Mouse (Mus musculus) cerebellum, postnatal 25 days (tissue): Measurements from ENCODE around the gene Tmem178.

ENCODE experiments used
- DNase-seq, 2 experiments: peaks; one replicate each; pipeline ENCODE4 v3.0.0; 2021; ENCODE audit warnings: mixed read lengths in 2 of 2

Gene Tmem178

DNA sequence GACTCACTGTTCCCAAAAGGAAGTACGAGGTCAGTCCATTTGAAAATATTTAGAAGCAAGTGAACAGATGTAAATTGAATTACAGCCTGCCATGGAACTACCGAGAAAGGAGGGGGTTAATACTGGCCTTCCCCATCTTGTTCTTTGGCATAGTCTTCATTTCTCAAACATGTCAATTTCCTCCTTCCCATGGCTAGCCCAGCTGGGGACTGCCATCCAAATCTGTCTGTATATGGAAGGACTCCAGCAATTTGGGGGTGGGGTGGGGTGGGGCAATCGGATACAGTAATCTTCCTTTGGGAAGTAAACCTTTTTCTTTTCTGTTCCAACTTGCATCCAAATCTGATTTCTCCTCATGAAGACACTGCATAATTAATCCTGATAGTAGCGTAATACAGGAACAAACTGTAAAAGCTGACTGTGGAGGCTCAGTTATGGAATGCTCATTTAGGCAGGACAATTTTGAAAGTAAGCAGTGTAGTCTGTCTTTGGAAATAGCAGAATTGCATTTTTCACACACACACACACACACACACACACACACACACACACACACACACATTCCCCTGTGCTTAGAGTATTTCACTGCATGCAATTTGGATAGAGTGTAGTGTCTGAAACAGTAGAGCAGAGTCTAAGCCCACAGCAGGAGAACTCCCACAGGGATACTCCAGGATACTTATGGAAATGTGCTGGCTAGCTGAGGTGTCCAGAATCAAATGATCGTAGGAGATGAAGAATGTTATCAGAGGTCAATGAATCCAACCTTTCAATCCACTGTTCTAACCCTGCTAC lies 1.9 kb downstream of the Tmem178 start:
- DNase-seq, result peak; percentile 69 to 79

DNA sequence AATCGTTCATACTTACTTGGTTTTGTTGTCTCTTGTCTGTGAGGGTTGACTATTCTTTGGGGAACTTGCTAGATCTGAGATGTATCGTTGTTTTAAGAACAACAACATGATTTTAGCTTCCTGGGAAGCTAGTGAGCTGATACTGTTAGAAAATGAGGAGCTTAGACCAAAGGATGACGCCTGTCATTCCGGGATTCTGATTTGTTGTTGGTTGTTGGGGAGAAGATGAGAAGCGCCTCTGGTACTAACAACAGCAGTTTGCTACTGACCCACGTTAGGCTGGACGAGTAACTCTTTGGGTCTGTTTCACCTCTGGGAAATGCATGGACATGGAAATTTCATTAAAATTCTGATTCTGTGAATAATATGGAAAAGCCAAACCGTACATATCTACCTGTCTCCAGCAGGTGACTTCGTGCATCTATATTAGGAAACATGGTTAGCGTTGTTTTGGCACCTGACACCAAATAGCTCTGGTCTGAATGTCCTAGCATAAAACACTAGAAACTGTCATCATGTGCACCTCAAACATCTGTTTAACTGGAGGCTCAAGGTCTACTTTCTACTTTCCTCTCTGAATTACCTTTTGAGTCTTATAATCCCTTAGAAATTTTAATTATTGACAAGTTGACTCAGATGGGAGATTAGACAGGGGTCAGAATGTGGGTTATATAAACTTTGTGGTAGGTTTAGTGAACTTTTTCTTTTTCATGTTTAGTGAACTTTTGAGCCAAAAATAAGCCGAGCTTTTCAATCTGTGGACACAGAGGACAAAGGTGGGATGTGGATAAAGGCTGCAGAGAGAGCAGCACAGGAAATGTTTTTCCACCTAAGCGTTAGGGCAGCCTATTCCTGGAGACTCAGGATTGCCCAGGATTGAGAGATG lies 2.9 kb downstream of the Tmem178 start:
- no peak for DNase-seq

DNA sequence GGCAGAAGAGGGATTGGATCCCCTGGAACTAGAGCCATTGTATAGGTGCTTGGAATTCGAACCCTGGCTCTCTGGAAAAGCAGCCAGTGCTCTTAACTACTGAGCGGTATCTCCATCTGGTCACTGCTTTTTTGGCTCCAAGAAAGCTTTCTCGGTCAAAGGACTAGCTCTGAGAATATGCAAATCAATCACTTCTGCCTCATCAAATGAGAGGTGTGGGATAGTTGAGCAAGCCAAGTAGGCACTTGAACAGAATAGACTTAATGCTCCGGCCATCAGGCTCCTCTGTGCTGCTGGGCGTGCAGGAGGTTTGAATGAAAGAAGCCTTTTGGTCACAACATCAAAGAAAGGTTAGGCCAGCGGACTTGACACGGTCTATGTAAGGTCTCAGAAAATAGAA lies 5.0 kb downstream of the Tmem178 start:
- peak in 1 of 2 experiments; percentile 29 for DNase-seq

DNA sequence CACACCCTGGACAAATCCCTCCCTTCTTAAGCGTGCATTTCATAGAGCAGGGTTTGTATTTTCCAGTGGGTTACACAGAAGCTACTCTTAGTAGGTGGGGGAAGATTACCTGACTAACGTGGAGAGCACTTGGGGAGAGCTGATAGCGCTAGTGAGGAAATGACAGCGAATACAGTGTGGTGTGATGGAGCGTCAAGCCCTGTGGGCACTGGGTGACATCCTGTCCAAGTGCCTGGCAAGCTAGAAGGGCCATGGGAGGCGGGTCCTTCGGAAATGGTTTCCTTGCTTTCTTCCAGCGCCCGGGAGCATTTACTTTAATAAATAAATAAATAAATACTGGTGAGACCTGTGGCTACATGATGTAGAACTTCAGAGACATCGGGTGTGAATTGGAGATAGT lies 5.5 kb downstream of the Tmem178 start:
- DNase-seq, result peak in 1 of 2 experiments; percentile 54

DNA sequence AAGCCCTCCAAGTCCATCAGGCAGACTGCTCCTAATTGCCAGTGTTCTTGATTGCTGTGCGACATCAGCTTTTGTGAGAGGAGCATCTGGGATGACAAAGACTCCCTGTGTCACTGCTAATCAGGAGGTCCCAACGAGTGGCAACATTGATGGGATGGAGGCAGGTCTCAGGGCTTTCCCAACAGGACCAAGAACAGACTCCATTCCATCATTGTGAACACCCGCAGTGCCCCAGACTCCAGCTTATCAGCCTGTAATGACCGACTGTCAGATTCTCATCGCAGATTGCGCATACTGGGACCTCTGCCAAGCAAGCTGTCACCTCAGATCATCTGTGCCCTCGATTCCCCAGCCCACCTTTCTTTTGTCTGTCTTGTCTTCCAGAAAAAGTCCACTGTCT lies 7.9 kb downstream of the Tmem178 start:
- peak; percentile 77 to 84 for DNase-seq

DNA sequence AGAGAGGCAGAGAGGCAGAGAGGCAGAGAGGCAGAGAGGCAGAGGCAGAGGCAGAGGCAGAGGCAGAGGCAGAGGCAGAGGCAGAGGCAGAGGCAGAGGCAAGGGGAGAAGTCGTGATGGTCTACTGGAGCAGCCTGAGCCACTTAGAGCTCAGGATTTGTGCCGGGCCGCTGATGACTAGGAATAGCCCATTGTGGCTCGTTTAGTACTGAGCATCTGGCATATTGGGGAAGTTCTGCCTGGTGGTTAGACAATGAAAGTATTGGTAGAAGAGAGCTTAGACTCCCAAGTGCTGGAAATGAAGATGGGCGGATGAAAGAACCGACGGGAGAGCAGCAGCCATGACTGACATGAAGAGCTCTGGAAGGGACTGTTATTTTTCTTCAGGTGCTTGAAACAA lies 11.0 kb downstream of the Tmem178 start:
- DNase-seq, result peak in 1 of 2 experiments; percentile 18

DNA sequence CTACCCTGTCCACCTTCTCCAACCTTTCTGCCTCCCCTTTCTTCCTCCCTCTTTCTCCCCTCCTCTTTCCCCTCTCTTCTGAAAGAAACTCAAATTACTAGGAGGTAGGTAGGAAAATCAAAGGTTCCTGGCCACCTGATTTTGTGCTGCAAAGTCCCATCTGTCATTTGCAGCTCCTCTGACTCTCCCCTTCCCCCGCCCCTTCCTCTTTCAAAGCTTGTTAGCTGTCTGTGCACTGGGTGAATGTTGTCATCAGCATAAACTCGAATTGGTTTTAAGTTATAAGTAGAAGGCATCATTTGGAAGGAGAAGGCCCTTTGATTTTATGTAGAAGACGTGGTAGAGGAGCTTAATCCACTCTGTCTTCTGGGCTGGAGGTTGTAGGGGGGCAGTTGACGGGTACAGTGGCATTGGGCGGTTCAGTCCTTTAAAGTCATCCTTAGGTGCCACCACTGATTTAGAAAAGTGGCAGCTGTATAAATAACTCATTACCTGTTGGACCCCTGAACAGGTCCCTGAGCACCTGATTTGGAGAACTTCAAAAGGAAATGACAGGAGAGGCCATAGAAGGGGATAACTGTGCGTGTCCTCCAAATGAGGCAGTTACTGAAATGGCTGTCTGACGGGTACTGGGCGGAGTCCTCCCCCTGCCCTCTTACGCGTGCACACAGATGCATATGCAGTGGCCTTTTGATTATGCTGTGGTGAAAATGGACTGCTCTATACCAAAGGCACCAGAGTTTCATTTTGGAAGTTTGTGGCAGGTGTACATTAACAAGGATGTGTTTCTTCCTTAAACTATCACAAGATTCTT lies 11.8 kb downstream of the Tmem178 start:
- DNase-seq, result no peak

DNA sequence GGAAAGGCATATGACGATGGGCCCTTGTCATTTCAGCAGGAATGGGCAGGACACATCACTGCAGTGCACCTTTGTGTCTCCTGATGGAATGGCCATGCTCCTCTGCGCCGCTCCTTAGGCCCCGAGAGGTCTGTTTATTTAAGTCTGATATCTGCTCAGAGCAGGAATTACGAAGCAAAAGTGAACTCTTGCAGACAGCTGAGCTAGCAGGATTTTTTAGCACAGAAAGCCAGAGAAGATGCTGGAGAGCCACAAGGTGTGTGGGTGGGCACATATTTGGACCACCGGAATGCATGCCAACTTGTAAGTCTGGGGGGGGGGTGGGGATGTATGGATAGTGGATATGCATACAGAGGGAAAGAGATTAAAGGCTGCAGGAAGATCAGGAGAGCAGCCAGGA lies 13.9 kb downstream of the Tmem178 start:
- peak in 1 of 2 experiments; percentile 24 for DNase-seq

DNA sequence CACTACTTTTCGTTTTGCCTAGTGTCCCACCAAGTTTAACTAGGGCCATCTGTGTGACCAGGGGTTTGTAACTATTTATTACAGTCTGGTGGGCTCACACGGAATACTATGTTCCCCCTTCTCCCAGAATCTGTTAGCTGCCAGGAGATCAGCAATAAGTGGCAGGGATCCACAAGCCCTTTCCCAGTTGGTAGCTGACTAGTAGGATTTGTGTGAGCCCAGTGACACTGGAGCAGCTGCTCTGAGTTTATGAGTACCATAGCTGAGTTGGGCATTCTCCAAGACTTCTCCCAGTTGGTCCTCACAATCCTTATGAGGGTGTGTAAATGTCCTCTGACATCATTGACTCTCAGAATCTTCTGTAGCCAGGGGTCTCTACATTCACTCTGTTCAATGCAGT lies 15.4 kb downstream of the Tmem178 start:
- DNase-seq, result no peak

DNA sequence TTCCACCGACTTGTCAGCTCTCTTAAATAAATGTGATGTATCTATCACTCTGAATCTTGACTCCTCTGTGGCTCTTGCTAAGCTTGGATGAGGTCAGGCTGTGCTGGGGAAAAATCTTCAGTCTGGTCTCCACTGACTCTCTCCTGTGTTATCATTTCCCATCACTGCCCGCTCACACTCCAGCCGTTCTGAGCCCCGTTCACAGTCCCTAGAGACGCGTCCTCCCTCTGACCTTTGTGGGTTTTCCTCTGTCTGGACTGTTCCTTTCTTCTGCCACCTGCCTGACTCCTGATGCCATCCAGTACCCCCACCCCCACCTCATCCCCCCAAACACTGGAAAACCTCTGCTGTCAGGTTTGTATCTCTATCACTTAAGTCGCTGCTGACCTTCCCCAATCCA lies 23.0 kb downstream of the Tmem178 start:
- DNase-seq, result no peak

DNA sequence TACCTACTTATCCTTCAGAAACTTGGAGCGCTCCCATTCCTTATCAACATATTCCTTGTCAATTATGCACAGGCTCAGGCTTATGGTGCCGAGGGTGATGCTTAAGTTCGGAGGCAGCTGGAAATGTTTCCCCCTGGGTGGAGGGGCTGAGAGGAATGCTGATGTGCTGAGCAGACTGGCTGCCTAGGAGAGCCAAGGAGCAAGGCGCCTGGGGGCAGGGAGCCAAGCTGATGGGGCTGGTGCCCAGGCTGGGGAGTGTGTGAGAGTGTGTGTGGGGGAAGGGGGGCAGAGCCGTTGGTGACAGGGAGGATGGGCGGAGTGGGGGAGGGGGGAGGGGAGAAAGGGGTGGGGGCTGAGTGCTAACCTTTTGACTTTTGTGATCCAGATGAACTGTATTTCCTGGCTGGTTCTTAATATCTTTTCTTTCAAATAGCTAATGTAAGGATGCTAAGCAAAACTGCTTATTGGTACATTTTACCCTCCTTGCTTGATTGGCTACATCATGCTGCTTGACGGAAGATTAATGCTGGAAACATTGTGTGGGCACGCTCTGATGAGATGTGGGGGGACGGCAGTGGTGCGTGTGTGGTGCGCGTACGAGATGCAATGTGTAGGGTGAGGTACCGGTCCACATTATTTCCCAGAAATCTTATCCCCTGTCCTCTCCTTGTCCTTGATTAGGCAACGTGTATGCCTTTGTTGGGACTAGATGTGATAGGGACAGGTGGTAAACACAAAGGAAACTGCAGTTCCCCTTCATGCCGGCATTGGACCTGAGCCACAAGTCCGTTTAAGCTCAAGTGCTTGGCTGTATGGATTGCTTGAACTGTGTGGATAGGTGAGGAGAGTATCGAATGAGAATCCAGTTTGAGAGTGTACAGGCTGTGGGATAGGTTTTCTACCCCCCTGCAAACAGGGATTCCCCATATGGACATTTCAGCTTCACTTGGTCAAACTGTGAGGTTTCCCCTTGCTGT lies 25.5 kb downstream of the Tmem178 start:
- peak; percentile 73 to 85 for DNase-seq

DNA sequence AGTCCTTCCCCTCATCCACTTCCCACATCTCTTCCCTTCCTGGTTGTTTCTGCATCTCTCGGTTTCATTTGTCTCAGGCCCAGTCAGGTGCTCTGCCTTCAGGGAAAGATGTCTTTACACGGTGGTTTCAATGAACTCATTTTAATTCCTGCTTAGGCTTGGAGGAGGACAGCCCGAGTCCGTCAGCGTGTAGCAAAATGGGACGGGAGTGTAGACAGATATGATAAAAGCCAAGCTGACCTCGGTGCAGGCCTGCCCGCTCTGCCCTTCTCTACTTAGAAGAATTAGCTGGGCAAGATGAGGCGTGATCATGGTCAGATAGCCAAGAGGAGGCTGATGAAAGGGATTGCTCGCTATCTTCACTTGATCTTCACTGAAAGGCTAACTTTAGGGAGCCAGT lies 26.3 kb downstream of the Tmem178 start:
- no peak for DNase-seq

DNA sequence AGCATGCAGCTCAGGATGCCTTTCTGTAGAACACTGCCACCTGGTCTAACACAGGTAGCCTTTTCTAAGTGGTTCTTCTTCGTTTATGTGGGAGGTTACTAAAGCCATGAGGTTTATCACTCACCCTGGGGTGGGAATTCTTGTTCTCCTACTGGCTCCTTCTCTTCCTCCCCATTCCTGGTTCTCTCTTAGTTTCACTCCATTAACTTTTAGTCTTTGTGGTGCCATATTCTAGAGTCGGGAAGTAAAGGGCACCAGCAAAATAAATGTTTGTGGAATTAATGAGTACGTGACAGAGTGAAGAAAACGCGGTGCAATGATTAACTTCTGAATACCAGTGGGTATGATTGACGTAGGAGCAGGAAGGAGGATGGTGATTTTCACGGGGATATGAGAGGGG lies 28.5 kb downstream of the Tmem178 start:
- no peak for DNase-seq

DNA sequence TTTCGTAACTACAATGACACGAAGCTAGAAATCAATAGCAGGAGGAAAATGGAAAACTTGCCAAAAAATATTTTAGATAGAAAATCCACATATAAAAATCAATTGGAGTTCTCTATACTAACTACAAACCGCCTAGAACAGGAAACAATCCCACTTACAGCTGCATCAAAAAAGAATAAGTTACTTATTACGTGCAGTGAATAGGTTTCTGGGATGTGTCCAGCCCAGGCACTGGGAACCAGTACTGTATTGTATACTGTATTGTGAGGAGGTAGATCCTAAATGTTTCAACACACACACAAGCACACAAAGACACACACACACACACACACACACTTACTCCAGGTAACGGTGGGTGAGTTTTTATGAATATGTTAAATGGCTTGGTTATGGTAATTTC lies 32.8 kb downstream of the Tmem178 start:
- DNase-seq, result no peak

DNA sequence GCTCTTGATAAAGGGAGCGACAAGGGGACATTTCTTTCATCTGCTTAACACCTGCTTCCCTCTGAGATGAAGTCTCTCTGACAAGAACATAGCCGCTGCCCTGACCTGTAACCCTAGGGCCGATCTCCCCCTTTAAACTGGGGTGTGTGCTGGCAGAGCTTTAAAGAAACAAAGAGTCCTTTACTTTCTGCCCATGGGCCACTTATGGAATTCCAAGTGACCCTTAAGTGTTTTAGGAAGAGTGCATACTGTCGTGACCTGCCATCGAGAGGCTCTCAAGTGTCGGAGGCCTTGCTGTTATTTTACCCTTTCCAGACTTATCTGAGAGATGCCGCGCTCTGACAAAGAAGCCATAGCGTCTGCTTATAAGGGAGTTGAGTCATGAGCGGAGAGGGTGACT lies 35.7 kb downstream of the Tmem178 start:
- no peak for DNase-seq

DNA sequence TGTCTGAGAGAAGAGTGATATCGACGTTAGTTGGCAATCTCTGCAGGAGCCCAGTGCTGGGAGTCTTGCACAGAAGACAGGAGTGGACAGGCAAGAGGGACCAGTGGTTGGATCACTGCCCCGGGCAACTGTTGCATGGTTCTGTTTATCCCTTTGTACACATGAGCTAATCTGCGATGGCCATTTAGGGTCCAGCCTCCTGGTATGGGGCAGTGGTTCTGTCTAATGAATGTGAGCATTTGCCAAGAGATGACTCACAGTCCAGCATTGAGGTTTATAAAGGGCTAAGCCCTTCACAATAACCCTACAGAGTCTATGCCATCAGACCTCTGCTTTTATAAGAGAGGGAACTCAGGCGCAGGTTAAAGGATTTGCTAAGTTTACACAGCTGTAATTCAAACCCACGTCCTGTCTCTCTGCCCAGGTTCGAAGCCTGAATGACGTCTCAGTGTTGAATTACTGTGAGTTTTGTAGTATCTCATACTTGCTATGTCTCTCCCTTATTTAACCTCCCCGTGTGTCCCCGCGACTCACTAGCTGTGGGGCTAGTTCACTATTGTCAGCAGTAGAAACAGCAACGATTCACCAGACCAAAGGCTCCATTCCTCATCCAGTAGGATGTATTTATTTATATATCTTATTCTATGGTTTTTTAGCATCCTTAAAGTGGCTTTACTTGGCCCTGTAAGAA lies 37.4 kb downstream of the Tmem178 start:
- DNase-seq, result peak; percentile 85 to 90

DNA sequence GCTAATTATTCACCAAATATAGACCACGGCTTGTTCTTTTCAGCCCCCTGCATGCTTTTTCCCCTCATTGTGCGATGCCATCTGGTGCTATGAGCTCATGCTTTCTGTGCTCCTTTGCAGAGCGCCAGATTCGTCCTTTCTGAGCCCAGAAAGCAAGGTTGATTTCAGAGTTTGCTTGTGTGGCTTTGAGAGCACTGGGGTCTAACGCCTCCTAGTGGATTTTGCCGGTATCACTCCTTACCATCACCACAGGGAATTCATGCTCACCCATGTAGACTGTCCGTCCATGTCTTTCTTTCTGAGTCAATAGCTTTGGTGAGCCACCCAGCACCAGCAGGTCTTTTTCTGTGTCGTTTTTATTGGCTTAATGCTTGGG lies 38.0 kb downstream of the Tmem178 start:
- peak; percentile 94 for DNase-seq

DNA sequence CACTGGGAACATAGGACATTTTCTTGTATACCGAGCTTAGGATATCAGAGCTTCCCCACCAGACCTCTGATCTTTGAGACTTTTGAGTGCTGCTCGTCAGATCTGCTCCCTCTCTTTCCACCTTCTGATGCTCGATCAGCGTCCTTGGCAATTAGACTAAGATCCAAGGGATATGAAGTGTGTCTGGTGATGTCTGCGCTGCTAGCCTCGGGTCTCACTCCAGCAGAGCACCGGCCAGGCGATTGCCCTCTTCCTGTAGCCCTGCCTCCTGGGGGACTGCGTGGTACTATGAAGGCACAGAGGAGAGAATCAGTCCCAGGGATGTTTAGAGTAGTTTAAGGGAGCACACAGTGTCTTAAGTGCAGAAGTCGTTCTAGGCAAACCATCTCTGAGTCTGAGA lies 38.5 kb downstream of the Tmem178 start:
- peak in 1 of 2 experiments; percentile 57 for DNase-seq

DNA sequence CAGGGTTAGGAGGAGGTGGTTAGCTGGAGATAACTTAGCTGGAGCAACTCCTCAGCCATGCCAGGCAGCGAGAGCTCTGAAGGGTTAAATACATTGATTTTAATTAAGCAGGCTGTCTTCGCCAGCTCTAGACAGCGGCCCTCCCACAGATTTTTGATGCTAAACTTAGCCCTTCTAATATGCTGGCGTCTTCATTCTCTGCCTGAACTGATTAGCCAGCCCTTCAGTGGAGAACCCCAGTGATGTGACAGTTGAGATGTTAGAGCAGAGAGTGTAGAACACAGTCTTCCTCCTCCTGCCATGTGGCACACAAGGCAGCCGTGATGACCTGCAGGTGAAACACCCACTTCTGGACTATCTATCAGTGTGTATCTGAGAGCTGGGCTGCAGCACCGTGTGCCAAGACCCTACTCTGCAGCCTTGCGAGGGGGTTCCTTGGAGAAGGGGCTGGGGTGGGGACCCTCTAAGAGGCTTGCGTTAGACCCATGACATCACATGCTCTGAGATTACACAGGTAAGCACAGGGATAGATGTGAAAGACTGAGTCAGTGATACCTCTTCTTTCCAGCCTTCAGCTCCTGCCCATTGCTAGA lies 47.2 kb downstream of the Tmem178 start:
- no peak for DNase-seq

DNA sequence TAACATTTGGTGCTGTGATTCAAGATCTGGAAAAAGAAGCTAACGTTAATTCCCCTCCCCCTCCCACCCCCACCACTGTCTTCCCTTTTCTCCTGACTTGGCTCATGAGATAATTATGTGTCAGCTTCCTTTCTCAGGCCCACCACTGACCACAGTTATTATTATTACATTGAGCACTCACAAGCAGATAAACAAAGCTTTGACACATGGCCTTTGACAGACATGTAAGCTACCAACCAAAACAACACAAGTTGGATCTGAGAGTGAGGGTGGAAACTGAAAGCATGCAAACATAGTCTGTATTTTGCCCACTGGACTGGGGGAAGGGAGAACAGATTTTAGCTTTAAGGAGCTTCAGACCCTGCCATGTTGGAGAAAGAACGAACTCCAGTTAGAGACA lies 52.8 kb downstream of the Tmem178 start:
- no peak for DNase-seq

DNA sequence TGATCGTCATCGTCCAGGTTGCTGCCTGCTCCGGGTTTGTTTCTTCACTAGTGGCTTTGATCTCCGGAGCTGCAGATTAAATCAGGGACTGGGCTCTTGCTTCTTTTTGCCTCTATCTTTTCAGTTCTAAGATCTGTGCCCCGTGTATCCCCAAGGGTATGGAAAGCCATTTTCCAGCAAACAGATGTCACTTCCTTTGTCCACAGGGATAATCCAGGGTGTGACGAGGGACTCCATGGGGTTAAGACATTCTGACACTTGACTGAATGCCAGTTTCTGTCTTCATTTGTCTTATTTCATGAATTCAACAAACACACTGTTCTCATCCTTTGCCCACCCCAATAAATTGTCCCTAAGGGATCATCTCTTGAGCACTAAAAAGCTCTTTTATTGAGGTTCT lies 54.5 kb downstream of the Tmem178 start:
- DNase-seq, result no peak
